Mouse (Mus musculus): Measurements from ENCODE around the gene Immp2l.

DNA sequence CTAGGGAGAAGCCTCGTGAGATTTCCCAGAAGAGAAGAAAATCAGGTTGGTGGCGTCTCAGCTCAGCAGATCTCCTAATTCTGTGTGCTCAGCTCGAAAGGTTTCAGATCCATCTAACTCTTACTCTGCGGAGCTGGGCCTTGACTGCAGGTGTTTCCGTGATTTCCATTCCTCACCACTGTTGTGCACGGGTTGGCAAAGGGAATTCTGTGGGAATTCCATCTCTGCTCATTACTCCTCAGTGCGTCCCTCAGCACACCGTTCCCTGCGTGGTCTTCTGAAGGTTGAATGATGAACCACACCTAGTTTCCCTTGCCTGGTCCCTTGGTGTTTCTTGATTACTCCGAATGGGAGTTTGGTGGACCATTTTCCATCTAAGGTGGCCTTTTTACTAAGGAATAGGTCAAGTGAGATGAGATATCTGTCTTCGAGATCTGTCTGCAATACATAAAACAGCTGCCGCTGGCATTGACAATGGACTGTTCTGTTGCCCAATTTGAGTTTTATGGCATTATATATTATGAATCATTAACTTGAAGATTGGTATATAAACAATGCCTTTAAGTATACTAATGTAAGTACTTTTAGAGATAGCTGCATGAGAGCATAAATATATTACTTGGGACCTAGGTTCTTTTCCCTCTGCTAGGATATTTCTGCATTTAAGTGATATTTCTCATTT lies 23.3 kb downstream of the Immp2l start:
- TF ChIP-seq POLR2A (IDR thresholded peaks at IDR 0.05; ENCODE audit: insufficient read length, low read depth), result no peak
- no peak for TF ChIP-seq SRF (IDR thresholded peaks at IDR 0.05; ENCODE audit: control insufficient read depth, insufficient read length, low read depth)
- no peak for TF ChIP-seq MAX (IDR thresholded peaks at IDR 0.05; ENCODE audit: low read depth)
- no peak for TF ChIP-seq TCF12 (IDR thresholded peaks at IDR 0.05; ENCODE audit: insufficient read depth, poor library complexity, severe bottlenecking)
- TF ChIP-seq E2F4 (IDR thresholded peaks at IDR 0.05; ENCODE audit: insufficient read depth), result no peak
- TF ChIP-seq MYOD1 (IDR thresholded peaks at IDR 0.05; ENCODE audit: control insufficient read depth in 1 of 3, insufficient read length in 2 of 3, low read depth in 2 of 3), result no peak
- TF ChIP-seq USF1 (IDR thresholded peaks at IDR 0.05; ENCODE audit: low read depth), result no peak

Data from myocyte (in vitro differentiated cells).